Mouse (Mus musculus): Measurements from ENCODE around the gene Klc2. TPM values are rescaled to one million over a fixed set of nuclear protein-coding genes. Genes with fewer than 3 reads are reported as not detected.
A peak's percentile ranks its signal among the peaks of the same experiment; 100 is the strongest.

Gene Klc2
- total and polyA plus RNA-seq, 3 experiments, result 5.9 to 12.0 (median 9.5) TPM

DNA sequence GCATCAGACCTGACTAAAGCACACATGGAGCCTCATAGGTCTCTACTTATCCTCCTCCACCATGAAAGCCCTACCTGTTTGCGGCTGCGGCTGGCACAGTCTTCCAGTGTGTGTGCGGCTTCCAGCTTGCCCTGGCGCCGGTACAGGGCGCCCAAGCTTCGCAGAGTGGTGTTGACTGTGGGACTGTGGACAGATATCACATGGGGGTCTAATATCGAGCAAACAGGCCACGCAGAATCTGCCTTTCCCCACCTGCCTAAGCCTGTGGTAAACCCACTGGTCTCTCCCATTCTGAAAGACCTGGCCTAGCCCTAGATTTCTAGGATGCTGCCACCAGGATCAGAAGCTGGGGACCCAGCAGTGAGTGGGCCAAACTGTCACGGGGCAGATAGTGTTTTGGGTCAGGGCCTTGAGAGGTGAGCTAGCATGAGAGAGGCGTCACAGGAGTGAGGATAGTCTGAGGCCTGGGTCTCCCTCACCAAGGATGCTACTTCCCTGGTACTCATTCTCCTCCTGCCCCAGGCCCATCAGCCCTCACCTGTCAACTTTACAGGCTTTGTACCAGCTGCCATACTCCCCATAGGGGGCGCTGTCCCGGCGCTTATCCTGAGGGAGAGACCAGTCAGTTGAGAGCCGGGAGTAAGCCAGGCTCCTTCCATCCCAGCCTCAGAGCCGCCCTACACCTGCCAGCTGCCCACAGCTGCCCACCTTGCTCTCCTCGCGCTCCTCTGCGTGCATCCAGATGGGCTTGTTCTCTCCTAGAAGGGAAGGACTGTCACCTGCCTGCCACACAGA lies 8.5 kb downstream of the Klc2 start:
- peak; percentile 38 for DNase-seq (ENCODE audit: extremely low read depth)
- peaks cover 5% of the 10 kb centered on the region; the same call in 1 of the 2 replicates for H3K79me2 ChIP-seq (replicated peaks; ENCODE audit: control insufficient read depth, extremely low read depth, insufficient read depth, poor library complexity, severe bottlenecking)
- peaks cover 21 to 66% of the 10 kb centered on the region in 2 experiments for H3K36me3 ChIP-seq (replicated peaks in 1 of 2; ENCODE audit: control insufficient read depth in 1 of 2, insufficient read depth in 1 of 2, low read length in 1 of 2)
- TF ChIP-seq NELFE (IDR thresholded peaks at IDR 0.05; ENCODE audit: low read depth, low read length) (no peak), CTCF (conservative IDR thresholded peaks at IDR 0.05 in 1 of 2, IDR thresholded peaks at IDR 0.05 in 1 of 2; ENCODE audit: low read depth in 2 of 2, low read length in 2 of 2) (peak in 1 of 2 experiments; percentile 56; a peak in 2 of 4 replicates)
- dilution Hi-C loops (cut with MboI; ENCODE audit: extremely low pct_ligation_motif_present, extremely low pct_unique_long_range_greater_than_20kb, low sequenced_read_pairs) (no loop called here), in situ Hi-C loops (cut with MboI; ENCODE audit: low pct_ligation_motif_present, low pct_unique_long_range_greater_than_20kb, low sequenced_read_pairs) (no loop called here)
- H3K9me3 ChIP-seq (replicated peaks; ENCODE audit: low read length), result no peaks in the 10 kb centered on the region
- no peak overlapping the region for H3K9ac ChIP-seq (ENCODE audit: insufficient read depth, low read depth)
- peaks cover 6 to 19% of the 10 kb centered on the region in 2 experiments; a peak in 3 of 4 replicates for H3K4me1 ChIP-seq (ENCODE audit: control insufficient read depth in 1 of 2, insufficient read depth in 2 of 2)
- no peaks in the 10 kb centered on the region for H3K27me3 ChIP-seq (replicated peaks)
- H3K4me2 ChIP-seq (ENCODE audit: insufficient read depth, low read depth, poor library complexity, severe bottlenecking), result no peak overlapping the region
- no peak overlapping the region for H3K4me3 ChIP-seq (replicated peaks in 1 of 3; ENCODE audit: low read depth in 2 of 3, low read length in 2 of 3, poor library complexity in 1 of 3)
- H3K27ac ChIP-seq (ENCODE audit: insufficient read depth, low read depth), result no peak overlapping the region

DNA sequence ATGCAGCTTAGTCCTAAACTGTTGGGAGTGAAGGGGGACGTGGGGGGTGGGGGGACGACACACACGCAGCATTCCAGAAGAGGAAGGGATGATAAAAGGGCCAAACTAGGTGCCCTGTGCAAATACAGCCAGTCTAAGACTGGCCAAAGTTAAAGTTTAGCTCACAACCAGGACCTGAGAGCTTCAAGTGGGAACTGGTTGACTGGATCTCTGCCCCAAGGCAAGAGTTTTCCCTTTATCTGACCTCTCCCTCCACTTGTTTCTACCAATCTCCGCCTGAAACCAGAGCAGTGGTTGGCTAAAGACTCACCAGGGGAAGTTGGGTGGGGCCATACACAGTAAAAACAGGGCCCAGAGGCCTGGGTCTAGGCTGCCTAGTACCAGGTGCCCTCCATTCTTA lies 9.7 kb downstream of the Klc2 start:
- Histone ChIP-seq H3K9ac (ENCODE audit: insufficient read depth, low read depth) (no peak overlapping the region), H3K27ac (ENCODE audit: insufficient read depth, low read depth) (no peak overlapping the region), H3K4me2 (ENCODE audit: insufficient read depth, low read depth, poor library complexity, severe bottlenecking) (no peak overlapping the region), H3K9me3 (replicated peaks; ENCODE audit: low read length) (no peaks in the 10 kb centered on the region), H3K4me1 (ENCODE audit: control insufficient read depth in 1 of 2, insufficient read depth in 2 of 2) (peaks cover 6 to 22% of the 10 kb centered on the region in 2 experiments; a peak in 3 of 4 replicates), H3K36me3 (replicated peaks in 1 of 2; ENCODE audit: control insufficient read depth in 1 of 2, insufficient read depth in 1 of 2, low read length in 1 of 2) (peaks cover 33 to 69% of the 10 kb centered on the region in 2 experiments), H3K79me2 (replicated peaks; ENCODE audit: control insufficient read depth, extremely low read depth, insufficient read depth, poor library complexity, severe bottlenecking) (peaks cover 5% of the 10 kb centered on the region; the same call in 1 of the 2 replicates), H3K27me3 (replicated peaks) (no peaks in the 10 kb centered on the region), H3K4me3 (replicated peaks in 1 of 3; ENCODE audit: low read depth in 2 of 3, low read length in 2 of 3, poor library complexity in 1 of 3) (no peak overlapping the region)
- dilution Hi-C loops (cut with MboI; ENCODE audit: extremely low pct_ligation_motif_present, extremely low pct_unique_long_range_greater_than_20kb, low sequenced_read_pairs) (no loop called here), in situ Hi-C loops (cut with MboI; ENCODE audit: low pct_ligation_motif_present, low pct_unique_long_range_greater_than_20kb, low sequenced_read_pairs) (no loop called here)
- no peak for TF ChIP-seq TCF12 (IDR thresholded peaks at IDR 0.05; ENCODE audit: low read depth, low read length)
- DNase-seq (ENCODE audit: extremely low read depth), result no peak

DNA sequence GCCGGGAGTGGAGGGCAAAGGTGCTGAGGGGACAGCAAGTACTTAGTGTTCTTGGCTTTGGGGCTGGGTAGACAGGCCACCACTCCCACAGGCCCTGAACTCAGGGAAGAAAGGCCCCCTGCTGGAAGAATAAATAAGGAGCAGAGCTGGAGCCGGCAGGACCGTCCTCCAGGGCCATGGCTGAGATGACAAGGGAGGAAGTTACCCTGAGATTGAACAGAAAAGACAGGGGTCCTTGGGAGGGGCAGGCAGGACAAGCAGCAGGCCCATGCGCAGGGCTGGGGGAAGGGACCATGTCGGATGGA lies 10.1 kb downstream of the Klc2 start:
- Histone ChIP-seq H3K4me1 (ENCODE audit: control insufficient read depth in 1 of 2, insufficient read depth in 2 of 2) (peaks cover 6 to 22% of the 10 kb centered on the region in 2 experiments; a peak in 3 of 4 replicates), H3K9me3 (replicated peaks; ENCODE audit: low read length) (no peaks in the 10 kb centered on the region), H3K36me3 (replicated peaks in 1 of 2; ENCODE audit: control insufficient read depth in 1 of 2, insufficient read depth in 1 of 2, low read length in 1 of 2) (peaks cover 38 to 69% of the 10 kb centered on the region in 2 experiments), H3K79me2 (replicated peaks; ENCODE audit: control insufficient read depth, extremely low read depth, insufficient read depth, poor library complexity, severe bottlenecking) (peaks cover 5% of the 10 kb centered on the region; the same call in 1 of the 2 replicates), H3K4me2 (ENCODE audit: insufficient read depth, low read depth, poor library complexity, severe bottlenecking) (no peak overlapping the region), H3K9ac (ENCODE audit: insufficient read depth, low read depth) (no peak overlapping the region), H3K27ac (ENCODE audit: insufficient read depth, low read depth) (no peak overlapping the region), H3K4me3 (replicated peaks in 1 of 3; ENCODE audit: low read depth in 2 of 3, low read length in 2 of 3, poor library complexity in 1 of 3) (no peak overlapping the region), H3K27me3 (replicated peaks) (no peaks in the 10 kb centered on the region)
- TF ChIP-seq USF2 (conservative IDR thresholded peaks at IDR 0.05; ENCODE audit: low read depth, low read length), result no peak
- peak in 1 of 2 experiments; percentile 53; a peak in 2 of 4 replicates for TF ChIP-seq CTCF (conservative IDR thresholded peaks at IDR 0.05 in 1 of 2, IDR thresholded peaks at IDR 0.05 in 1 of 2; ENCODE audit: low read depth in 2 of 2, low read length in 2 of 2)
- dilution Hi-C loops (cut with MboI; ENCODE audit: extremely low pct_ligation_motif_present, extremely low pct_unique_long_range_greater_than_20kb, low sequenced_read_pairs), result no loop called here
- in situ Hi-C loops (cut with MboI; ENCODE audit: low pct_ligation_motif_present, low pct_unique_long_range_greater_than_20kb, low sequenced_read_pairs), result no loop called here
- DNase-seq (ENCODE audit: extremely low read depth), result no peak
